Mouse (Mus musculus) gastrocnemius, postnatal 14 days (tissue): ENCODE data around the gene Mrps18b. TPM values are rescaled to one million over a fixed set of nuclear protein-coding genes. Genes with fewer than 3 reads are reported as not detected.

Source experiments
- DNase-seq: peaks from one replicate; pipeline ENCODE4 v3.0.0; 2021; ENCODE audit warnings: mixed read lengths
- intact Hi-C: fragments of 180-260 bp; cut with DNase I; formaldehyde crosslinking; loops from one replicate; pipeline ENCODE4 v1.15.1; 2025; ENCODE audit warnings: low total_unique reads
- microRNA-seq, 2 experiments: library from miRNA; unstranded; fragments of <30 nt; microRNA quantifications; one replicate each; pipeline ENCODE4 v1.2.0; 2021
- total RNA-seq, 2 experiments: library from RNA; stranded (reverse); gene quantifications; 2 replicates each; pipeline ENCODE4 v1.2.3; 2021

Mrps18b gene
- total RNA-seq, 2 experiments from 2014 or later: 51.6 to 51.9 TPM

GRCm38 (mm10) chr17:35860831-35861197 is 55.4 kb downstream of the Mrps18b start:
- intact Hi-C loops: no loop called here
- no peak for DNase-seq

Small RNAs within 50 kb of the gene (microRNA-seq; reads per million reads assigned to microRNA genes)
- gene Gm28033 (0.64 to 1.0 reads per million in 2 experiments), gene Mir1894 (0 reads per million in 2 experiments), gene Mir877 (22.6 to 24.9 reads per million in 2 experiments)

Other genes starting within 250 kb of the Mrps18b start
- gene Vars2, start 248.8 kb downstream of the Mrps18b start, total RNA-seq: 10 to 100 TPM; 15.7 to 16.6 TPM
- 10 to 100 TPM; 16.1 to 19.4 TPM for gene Gtf2h4, start 242.7 kb downstream of the Mrps18b start, total RNA-seq
- 10 to 100 TPM; 20.3 to 23.4 TPM for gene Ddr1, start 211.8 kb downstream of the Mrps18b start, total RNA-seq
- gene Ier3, start 94.7 kb downstream of the Mrps18b start, total RNA-seq: 1 to 10 TPM; 4.6 to 5.4 TPM
- 10 to 100 TPM; 39.2 to 40.3 TPM for gene Flot1, start 93.2 kb downstream of the Mrps18b start, total RNA-seq
- gene Tubb5, start 78.1 kb downstream of the Mrps18b start, total RNA-seq: 100 to 1,000 TPM in 1 of 2 experiments, 10 to 100 TPM in 1; 95.6 to 123 TPM
- 1 to 10 TPM; 5.4 to 6.9 TPM for gene Mdc1, start 74.9 kb downstream of the Mrps18b start, total RNA-seq
- gene Nrm, start 55.1 kb downstream of the Mrps18b start, total RNA-seq: 1 to 10 TPM; 4.8 TPM
- 10 to 100 TPM; 13.4 to 13.7 TPM for gene Ppp1r18, start 50.8 kb downstream of the Mrps18b start, total RNA-seq
- gene Dhx16, start 36.6 kb downstream of the Mrps18b start, total RNA-seq: 10 to 100 TPM; 10.5 to 11.9 TPM
- gene 2310061I04Rik, start 19.0 kb downstream of the Mrps18b start, total RNA-seq: 10 to 100 TPM; 55.3 to 65.1 TPM
- gene Atat1, start 6.3 kb downstream of the Mrps18b start, total RNA-seq: 1 to 10 TPM; 3.5 to 4.3 TPM
- gene Ppp1r10, start within 50 bp of the Mrps18b start, total RNA-seq: 10 to 100 TPM; 26.0 to 28.3 TPM
- gene Abcf1, start 53.4 kb upstream of the Mrps18b start, total RNA-seq: 10 to 100 TPM; 64.1 to 66.7 TPM
- 10 to 100 TPM; 16.3 to 19.0 TPM for gene Gnl1, start 63.5 kb upstream of the Mrps18b start, total RNA-seq
- gene Prr3, start 63.8 kb upstream of the Mrps18b start, total RNA-seq: 1 to 10 TPM; 4.2 to 5.0 TPM
- under 1 TPM; 0.62 to 0.93 TPM for gene H2-T24, start 104.2 kb upstream of the Mrps18b start, total RNA-seq
- gene H2-T23, start 116.5 kb upstream of the Mrps18b start, total RNA-seq: 1 to 10 TPM; 6.4 to 7.7 TPM
- 1 to 10 TPM; 5.7 to 6.3 TPM for gene H2-T22, start 126.4 kb upstream of the Mrps18b start, total RNA-seq
- gene Gm6034, start 126.6 kb upstream of the Mrps18b start, total RNA-seq: not detected
- 1 to 10 TPM in 1 of 2 experiments, under 1 TPM in 1; 0.92 to 1.0 TPM for gene Gm11127, start 142.0 kb upstream of the Mrps18b start, total RNA-seq
- gene Gm19684, start 205.3 kb upstream of the Mrps18b start, total RNA-seq: not detected
- not detected for gene Gm7030, start 213.0 kb upstream of the Mrps18b start, total RNA-seq